Mouse (Mus musculus): ENCODE measurements at regions not wholly inside any gene's neighbourhood (a gene's known extent, or its start where the extent isn't known, plus 50 kb on each side); places are given as distances from the start of the nearest gene placed in this dataset.
A peak's percentile ranks its signal among the peaks of the same experiment; 100 is the strongest.
"Not testable (repeated sequence)": the region's sequence is repeated elsewhere in the genome, so short reads cannot be mapped to it uniquely, and the experiment has no call there.

DNA sequence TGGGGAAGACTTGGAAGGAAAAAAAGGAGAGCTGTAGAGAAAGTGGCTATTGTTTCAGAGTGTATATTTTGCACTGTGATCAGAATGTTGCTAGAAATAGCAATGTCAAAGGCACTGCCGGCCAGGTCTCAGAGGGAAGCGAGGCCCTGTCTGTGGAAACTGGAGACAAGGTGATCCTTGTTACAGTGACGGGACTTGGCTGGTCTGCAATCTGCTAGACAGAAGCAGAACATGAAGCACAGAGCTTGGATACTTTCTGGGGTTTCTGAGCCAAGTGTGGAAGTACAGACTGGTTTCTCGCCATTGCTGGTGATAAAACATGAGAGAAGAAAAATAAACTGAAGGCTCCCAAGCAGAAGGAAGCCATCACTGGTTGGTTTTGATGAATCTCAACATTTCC, 198.3 kb upstream of the Slc7a14 start:
- DNase-seq: no peak

DNA sequence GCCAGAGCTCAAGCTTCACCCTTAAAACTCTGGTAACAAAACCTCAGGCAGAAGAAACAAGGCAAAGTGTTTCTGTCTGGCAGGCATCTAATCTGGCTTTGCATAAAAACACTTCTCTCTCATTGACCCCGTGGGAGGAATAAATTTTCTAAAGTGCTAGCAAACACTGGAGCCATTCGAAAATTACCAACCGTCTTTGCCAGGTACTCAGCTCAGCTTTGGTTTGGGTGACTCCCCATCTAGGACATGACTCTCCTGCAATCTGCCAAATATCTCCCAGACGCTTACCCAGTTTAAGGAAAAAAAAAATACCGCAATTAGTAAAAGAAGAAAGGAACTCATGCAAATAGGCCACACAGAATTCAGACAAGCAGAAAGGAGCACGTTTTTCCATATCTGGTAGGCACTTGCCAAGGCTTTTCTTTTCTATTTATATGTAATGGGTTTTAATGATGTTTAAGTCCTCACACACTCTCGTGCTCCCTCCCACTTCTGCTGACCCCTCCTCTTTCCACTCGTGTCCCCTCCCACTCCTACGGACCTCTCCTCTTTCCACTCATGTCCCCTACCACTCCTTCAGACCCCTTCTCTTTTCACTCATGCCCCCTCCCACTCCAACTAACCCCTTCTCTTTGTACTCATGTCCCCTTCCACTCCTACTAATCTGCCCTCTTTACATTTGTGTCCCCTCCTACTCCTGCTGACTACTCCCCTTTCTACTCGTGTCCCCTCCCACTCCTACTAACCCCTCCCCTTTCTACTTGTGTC, 189.2 kb upstream of the Slc7a14 start:
- no peak for DNase-seq

DNA sequence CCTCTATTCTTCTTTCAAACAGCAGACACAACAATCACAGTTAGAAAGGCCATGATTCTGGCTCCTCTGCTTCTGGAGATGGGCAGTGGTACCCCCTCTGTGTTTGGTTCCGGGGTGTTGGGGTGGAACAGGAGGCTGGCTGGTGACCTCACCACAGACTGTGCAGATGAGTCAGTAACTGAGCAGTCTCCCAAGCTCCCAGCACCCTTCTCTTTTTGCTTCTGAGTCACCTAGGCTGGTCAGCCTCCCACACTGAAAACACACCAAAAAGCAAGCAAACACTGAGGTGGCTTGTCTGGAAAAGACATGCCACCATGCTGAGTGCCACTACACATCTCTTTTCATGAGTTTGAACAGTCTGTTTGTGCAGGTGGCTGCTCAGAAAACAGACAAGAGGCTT, 185.1 kb upstream of the Slc7a14 start:
- no peak for DNase-seq

DNA sequence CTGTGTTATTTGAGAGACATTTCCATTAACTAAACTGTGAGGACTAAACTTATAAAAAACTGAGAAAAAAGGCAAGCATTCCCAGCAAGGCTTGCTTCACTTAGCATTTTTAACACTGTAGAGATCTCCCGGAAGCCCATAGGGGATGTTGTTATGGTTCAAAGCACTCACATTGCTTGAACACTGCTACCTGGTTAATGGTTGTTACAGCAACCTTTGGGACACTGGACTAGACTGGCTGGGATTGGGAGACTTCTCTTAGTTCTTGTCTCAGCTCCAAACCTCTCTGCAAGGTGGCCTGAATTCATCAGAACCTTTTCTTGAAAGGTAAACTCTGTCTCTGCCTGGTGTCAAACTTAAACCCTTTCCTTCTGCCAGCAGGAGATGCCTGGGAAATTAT, 184.5 kb upstream of the Slc7a14 start:
- DNase-seq: no peak

DNA sequence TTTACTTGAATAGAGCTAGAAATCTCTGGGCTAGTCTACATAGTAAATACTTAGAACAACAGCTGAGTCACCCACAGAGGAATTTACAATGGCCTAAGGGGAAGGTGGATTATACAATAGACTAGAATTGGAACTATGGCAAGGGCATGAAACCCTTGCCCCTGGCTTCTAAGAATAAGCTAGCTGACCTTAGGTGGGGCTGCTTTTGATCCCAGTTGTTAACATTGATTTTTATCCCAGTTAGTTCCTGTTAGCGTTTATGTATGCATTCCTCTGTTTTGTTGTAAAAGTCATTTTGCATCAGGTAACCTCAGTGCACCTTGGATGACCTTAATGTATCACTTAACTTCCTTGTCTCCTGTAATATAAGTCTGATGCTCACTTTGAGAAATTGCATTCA, 181.6 kb upstream of the Slc7a14 start:
- not testable (repeated sequence) for DNase-seq

DNA sequence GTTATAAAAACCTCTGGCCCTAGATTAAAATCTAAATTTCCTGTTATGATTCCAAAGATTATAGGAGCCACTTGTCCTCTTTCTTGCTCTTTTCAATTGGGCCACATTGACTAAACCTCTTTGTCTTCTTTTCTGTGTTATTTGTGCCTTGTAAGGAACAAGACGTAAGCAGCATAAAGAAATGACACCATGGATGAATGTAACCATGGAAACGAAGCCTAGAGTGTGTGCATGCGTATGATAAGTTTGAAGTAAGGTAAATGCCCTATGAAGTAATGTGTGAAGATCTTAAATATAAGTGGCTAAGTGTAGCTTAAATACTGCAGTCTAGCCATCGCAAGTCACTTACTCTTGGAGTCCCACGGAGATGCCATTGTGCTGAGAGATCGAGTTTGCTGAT, 177.4 kb upstream of the Slc7a14 start:
- no peak for DNase-seq

DNA sequence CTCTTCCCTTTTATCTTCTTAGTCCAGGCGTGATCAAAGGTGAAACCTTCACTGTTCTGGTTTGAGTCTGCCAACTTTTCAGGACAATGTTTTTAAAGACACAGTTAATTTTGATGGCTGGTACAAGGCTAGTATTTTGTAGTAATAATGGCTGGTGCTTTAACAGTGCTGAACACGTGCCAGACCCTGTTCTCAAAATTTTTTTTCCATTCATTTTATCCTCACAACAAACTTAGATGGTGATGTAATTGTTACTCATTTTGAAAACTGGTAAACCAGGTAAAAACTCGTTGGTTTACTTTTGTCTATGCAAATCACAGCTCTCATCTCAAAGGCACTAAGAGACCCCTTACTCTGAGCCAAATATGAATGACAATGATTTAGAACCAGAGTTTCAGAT, 171.8 kb upstream of the Slc7a14 start:
- no peak for DNase-seq

DNA sequence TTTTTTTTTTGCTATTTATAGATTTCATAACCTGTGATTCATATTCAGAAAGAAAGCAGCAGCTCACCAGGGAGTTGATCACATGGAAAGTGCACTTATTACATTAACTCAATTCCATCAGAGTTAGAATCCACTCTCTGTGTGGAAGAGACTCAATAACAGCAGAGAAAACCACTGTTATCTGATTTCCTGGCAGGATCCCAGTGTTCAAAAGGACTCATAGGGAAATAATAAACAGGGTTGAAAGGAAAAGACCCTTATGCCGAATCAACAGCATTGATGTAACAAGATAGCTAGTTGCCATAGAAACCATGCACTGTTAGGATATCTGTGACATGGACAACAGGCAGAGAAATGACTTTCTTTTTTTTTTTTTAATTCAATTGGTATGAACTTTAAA, 157.7 kb upstream of the Slc7a14 start:
- no peak for DNase-seq

DNA sequence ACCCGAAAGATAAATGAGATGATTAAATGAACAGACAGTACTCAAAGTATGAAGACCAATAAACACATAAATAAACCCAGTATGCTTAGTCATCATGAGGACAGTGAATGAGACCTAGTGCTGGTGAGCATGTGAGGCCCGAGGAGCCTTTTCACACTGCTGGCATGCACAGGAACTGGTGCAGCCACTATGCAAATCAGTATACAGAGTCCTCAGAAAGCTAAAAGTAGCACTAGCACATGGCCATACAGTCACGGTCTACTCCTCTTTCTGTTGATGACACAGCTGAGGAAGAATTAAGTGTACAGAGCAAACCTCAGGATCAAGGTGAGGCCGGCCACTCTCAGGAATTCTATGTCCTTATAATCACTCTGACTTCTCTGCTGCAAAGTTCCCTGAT, 154.1 kb upstream of the Slc7a14 start:
- no peak for DNase-seq

DNA sequence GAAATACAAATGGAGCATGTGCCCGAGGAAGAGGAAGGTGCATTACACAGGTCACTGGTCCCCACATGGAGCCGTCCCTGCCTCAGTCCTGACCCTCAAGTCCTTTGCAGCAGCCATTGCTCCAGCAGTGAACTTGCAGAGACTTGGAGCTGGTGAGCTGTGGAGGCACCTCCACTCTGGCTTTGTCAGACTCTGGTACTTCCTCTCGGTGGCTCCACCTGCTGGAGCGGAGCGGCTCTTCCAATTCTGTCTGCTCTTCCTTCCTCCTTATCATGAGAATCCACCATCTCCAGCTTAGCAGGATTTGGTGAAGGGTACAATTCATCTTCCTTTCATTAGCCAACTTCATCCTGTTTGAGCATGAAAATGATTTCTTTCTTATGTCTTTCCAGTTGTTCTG, 149.3 kb upstream of the Slc7a14 start:
- peak; percentile 23 for DNase-seq

DNA sequence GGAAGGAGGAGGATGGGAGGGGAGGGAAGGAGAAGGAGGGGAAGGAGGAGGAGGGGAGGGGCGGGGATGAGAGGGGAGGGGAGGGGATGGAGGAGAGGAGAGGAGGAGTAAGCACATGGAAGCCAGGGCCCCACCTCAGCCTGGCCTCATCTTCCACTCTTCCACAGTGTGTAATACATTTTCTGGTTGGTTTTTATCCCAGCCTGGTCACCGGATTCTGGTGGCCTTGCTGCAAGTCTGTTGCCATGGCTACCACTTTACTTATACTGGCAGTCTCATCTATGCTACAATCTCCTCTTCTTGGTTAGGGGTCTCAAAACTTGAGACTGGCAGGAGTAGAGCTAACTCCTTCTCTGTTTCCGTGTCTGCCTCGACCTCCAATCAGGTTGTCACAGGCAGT, 147.8 kb upstream of the Slc7a14 start:
- no peak for DNase-seq

DNA sequence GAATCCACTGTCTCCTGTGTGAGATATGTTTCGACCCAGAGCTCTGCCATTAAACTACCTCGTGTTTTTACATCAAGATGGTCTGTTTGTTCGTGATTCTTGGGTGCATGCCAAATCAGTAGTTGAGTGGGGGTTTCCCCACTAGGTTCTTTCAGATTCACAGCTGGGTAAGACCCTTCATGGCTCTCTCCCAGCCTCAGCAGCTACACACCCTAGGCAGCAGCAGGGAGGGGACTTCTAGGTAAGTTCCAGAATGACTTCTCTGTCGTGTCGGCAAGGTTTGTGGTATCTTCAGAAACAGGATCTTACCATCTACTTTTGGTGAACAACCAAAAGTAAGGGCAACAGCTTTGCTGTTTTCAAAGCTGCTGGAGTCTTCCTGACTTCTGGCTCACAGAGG, 144.9 kb upstream of the Slc7a14 start:
- no peak for DNase-seq

DNA sequence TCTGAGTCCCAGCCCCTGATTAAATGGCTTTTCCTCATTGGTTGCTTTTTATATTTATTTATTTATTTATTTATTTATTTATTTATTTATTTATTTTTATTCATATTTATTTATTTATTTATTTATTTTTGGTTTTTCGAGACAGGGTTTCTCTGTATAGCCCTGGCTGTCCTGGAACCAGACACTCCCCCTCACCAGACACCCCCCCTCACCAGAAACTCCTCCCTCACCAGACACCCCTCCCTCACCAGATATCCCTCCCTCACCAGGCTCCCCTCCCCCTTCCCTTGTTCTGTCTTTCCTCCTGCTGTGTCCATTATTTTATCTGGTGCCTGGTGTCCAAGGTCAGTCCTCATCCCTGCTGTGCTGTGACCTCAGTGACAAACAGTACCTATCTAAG, 134.7 kb upstream of the Slc7a14 start:
- no peak for DNase-seq

DNA sequence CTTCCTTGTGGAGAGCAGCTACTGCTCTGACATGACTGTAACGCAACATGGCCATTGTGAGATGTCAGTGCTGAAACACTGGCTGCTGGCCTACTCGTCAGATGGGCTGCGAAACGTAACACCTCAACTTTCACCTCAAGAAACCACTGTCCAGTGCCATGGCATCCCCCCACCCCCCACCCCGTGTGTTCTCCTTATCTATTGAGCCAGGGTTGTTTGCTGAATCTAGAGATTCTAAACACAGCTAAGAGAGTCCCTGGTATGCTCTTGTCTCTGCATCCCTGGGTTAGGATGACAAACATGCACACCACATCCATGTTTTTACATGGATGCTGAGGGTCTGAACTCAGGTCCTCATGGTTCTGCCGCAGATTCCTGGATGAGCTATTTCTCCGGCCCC, 134.1 kb upstream of the Slc7a14 start:
- no peak for DNase-seq

DNA sequence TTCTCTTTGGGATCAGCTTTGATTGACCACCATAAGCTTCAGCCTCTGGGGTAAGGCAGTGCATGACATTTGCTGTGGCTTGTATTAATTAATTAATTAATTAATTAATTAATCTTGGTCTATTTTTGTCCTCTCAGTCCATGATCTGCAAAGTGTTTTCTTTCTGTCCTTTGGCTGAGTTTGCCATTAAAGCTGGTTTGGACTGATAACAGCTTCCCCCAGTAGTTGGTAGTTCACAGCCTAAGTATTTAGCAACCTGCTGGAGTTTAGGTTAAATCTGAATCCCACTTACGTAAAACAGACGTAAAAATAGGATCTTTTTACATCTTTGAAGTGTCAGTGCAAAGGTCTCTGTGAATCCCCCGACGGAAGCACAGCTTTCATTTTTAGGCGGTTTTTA, 133.7 kb upstream of the Slc7a14 start:
- DNase-seq: no peak

DNA sequence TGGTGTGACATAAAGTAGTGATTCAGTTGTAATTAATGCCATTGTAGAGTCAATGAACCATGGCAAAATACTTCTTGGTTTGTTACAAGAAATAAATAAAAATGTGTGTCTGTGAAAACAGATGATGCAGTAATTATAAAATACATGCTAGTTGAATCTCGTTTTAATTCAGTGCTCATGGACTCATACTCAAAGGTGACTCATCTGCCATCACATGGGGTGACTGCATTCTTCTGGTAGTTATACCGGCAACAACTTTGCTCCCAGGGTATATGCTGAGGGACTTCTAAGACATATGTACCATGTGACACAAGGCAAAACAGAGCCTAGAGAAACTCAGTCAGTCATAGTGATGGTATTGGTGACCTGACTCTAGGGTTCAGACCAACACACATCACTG, 130.1 kb upstream of the Slc7a14 start:
- no peak for DNase-seq

DNA sequence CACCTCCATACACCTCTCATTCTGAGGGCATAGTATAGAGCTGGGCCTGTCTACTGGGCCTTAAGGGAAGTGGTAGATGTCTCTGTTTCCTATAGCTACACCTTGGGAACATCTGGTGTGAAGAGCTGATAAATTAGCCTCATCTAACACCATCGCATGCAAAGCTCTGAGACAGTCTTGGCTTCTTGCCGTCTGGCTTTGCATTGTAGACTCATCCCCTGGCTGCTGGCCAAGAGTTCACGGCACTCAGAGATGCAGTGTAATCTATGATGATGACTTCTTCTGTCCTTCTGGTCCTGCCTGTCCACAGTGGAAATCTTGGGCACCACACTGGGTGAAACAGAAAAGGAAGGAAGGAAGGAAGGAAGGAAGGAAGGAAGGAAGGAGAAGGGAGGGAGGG, 127.8 kb upstream of the Slc7a14 start:
- DNase-seq: no peak

DNA sequence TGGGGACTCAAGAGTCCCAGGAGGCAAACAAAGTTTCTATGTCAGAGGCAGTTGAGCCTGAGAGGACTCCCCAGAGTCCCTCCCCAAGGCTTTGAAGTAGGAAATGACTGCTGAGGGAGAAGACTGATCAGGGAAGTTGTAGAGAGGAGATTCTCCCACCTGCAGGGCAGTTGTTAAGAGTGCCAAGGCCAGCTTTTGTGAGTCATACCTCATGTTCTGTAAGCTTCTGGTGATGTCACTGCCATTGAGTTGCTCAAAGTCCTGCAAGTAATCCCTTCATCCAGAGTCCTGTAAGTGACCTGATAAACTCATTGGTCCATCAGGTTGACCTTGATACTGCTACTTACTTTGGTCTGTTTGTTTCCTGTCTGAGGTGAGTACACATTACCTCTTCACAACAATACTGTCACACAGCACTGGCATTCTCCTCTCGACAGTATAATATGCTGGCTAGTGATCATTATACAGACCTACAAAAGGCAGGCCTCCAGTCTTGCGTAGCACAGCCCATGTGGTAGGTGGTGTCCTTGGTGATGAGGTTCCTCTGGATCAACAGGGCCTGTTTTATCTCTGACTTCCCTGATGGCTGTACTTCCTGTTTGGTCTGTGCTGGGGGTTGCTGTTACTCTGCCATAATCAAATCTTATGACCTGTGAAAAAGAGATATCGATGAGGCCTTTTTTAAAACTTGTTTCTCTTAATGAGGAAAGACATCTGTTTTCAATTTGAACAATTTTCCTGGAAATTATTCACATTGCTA, 125.2 kb upstream of the Slc7a14 start:
- DNase-seq: no peak

DNA sequence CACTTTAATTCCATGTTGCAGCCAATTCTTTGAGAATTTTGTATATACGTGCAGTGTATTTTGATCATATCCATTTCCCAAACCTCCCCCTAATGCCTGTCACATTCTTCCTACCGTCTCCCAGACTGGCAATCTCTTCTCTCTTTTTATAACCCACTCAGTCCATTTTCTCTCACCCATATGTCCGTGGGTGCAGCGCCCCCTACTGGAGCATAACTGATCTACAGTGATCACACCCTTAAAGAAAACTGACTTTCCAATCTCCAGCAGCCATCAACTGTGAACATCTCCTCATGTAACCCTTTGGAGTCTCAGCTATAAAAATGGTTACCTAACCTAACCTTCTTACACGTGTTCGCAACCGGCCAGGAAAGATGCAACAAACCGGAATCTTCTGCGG, 123.0 kb upstream of the Slc7a14 start:
- DNase-seq: no peak

DNA sequence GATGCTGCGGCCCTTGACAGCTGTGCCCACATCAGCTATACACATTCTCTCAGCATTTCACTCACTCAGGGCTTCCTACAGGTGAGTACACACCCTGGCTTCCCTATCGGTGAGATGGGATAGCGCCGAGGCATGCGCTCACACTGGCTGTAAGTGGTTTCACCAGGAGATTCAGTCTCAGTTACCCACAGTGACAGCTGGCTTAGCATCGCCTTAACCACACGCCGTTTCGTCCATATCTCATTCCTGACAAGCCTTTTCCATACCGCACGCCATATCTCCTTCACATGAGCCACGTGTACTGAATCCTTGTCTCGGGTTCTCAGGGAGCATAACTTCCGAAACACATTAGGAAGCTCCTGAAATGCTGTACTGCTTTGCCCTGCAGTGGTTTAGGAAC, 113.3 kb upstream of the Slc7a14 start:
- no peak for DNase-seq

DNA sequence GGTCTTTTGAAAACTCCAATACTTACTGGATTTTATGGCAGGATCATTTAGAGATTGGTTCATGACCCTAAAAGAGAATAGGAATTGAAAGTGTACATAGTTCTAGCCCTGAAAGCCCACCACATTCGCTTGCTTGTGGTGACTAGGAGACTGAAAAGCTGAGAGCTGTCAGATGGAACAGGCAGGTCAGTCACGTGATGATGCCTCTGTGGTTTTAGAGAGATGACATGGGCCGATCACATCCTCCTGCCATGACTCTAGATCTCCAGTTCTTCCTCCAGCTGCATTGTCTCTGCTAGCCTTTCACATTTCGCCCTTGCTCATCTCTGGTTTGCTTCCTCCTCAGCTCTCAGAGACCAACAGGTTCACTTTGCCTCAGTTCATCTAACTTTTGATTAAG, 98.6 kb upstream of the Slc7a14 start:
- DNase-seq: no peak

DNA sequence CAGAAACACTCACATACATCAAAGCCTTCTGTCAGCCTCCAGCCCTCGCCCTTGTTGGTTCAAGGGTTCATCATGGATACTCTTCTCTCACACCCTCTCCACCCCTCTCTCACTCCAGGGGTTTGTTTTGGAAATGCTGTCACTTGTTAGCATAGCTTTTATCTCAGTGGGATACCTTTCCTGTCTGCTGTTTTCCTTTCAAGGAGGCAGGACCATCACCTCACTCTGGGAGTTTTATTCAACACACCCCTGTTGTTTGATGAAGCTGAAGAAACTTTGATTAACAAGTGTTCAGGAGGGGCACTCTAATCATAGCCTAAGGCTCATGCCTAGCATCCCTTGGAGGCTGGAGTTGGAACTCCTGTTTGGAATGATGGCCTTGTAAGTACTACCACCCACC, 95.7 kb upstream of the Slc7a14 start:
- no peak for DNase-seq

DNA sequence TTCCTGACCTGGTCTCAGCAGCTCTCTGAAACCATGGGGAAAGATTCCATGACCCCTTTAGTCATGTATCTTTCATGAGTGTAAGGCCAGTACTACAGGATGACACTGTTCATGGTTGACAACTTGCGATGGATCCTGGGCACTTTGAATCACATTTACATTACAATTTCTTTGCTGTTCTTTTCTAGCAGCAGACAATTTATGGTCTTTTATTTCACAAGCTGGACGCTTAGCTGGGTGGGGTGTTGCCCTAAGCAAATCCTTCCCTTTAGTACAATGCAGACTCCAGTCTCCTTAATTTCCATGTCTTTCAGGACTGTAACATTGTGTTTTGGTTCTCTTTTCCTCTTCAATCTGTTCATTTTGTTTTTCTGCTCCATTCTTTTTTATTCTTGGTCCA, 89.0 kb upstream of the Slc7a14 start:
- DNase-seq: no peak

DNA sequence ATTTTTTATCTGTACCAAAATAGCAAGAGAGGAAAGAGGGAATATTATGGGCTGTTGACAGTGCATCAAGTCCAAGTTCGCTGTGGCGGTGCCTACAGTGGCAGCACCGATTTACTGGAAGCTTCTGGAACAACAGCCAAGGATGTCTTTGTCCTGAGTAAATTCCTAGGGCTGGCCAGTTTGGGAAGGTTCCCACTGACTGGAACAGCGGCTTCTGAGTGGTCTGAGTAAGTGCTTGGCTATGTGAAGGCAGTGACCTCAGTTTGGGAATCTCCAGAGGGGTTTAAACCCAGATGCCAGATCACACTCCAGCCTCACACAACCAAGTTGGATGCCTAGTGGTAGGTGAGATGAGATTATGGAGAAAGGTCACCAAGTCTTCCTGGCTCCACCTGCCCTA, 84.4 kb upstream of the Slc7a14 start:
- DNase-seq: no peak

DNA sequence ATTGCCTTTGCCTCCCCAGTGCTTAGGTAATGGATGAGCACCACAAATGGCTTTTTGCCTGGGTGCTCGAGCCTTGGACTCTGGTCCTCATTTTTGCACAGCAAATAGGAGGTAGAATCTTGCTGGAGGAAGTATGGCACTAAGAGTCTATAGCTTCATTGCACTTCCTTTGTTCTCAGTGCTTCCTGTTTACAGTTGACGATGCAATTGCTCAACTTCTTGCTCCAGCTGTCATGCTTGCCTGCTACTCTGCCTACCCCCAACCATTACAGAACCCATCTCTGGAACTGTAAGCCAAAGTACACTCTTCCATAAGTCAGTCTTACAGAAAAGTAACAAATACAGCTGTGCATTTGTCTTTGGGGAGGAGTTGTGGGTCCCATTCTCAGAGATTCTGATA, 79.8 kb upstream of the Slc7a14 start:
- DNase-seq: no peak
